Mouse (Mus musculus): Measurements from ENCODE around the gene Rccd1.

DNA sequence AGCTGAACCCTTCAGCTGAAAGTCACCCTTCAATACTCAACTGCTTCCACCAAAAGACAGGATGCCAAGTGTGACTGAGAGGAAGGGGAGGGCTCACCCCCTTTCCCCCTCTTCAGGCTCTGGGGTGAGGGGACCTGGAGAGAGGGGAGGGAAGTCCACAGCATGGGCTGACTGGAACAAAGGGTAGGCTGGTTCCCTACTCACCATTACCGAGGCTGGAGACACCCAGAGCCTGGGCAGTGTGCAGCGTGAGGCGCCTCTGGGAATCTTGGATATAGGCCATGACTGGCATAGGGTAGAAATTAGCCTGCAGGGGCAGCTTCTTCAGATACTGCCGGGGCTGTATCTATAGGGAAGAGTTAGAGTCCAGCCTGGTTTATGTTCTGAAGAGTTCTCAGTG, 33.8 kb upstream of the Rccd1 start:
- TF ChIP-seq CTCF (conservative IDR thresholded peaks at IDR 0.05; ENCODE audit: low read length) (no peak), POU5F1 (IDR thresholded peaks at IDR 0.05; ENCODE audit: borderline replicate concordance, low read length) (no peak)

All from E14TG2a.4 (cell line).